Mouse (Mus musculus) testis, adult 2 months (tissue): ENCODE measurements around the gene Nfe2l3.

ENCODE experiments used
- CTCF ChIP-seq: fragments of 200-500 bp; IDR thresholded peaks from 2 replicates; pipeline ENCODE4 v1.5.1; 2012; ENCODE audit warnings: low read depth, mild to moderate bottlenecking, inconsistent platforms, low read length, moderate library complexity; ENCODE audit not compliant: control insufficient read depth, insufficient read depth, insufficient replicate concordance
- POLR2A ChIP-seq: fragments of 200-500 bp; IDR thresholded peaks from 2 replicates; pipeline ENCODE4 v1.6.1; 2012; ENCODE audit warnings: low read depth, mild to moderate bottlenecking, inconsistent platforms, low read length, moderate library complexity; ENCODE audit not compliant: control insufficient read depth

DNA sequence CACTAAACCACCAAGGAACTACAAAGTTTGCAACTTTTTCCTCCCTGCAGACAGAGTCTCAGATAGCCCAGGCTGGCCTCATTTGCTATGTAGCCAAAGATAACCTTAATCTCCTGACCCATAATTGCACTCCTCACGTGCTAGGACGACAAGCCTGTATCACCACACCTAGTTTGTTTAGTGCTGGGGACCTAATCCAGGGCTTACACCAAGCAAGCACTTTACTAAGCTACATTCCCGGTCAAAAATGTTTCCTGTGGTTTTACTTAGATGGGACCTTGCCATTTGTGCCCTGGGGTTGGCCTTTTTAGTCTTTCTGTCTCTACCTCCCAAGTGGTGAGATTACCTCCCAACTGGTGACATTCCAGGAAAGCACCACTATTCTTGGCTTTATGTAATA is 22.5 kb downstream of the Nfe2l3 start:
- TF ChIP-seq CTCF (no peak), POLR2A (no peak)
